Mouse (Mus musculus): ENCODE results near the gene Foxn3. TPM values are rescaled to one million over a fixed set of nuclear protein-coding genes. Genes with fewer than 3 reads are reported as not detected.

Gene Foxn3
- total RNA-seq, 4 experiments from 2014 or later, result 49.1 to 69.4 (median 57.0) TPM

DNA sequence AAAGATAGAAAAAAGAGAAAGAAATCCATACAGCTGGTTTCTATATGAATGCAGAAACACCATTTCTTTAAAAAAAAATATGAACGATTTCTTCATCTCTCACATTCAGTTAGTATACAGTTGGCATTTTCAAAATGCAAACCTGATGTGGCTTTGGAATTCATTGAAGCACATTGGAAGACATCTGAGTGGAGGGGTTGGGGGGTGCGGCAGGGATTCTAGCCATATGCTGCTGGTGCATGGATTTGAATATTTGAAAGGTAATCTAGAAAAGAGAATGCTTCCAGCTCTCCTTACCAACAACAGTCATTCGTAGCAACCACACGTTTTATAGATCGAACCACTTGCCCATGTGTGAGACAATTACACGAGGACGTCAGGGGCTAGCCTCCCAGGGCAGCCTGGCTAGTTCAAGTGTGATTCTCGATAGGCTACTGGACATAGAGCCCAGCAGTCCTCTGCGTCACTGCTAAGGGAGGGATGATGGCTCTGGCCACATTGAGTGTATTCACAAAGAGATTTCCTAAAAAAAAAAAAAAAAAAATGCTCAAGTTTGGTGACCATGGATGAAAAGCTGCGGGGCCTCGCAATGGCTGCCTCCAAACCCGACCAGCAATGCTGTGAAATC, 96.0 kb downstream of the Foxn3 start:
- no peak for DNase-seq (ENCODE audit: low spot score in 2 of 2)

DNA sequence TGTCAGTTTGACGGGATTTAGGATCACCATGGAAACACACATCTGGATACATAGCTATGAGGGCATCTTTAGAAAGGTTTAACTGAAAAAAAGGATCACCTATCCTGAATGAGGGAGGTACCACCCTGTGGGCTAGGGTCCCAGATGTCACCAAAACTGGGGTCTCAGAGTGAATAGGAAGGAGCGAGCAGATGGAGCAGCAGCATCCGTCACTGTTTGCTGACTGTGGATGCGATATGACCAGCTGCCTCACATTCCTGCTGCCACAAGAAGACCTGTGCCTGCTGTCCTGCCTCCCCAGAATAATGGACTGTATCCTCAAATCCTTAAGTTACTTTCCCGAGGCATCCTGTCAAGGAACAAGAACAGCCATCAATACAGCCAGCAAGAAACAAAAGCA, 97.0 kb downstream of the Foxn3 start:
- no peak for DNase-seq (ENCODE audit: low spot score in 2 of 2)

DNA sequence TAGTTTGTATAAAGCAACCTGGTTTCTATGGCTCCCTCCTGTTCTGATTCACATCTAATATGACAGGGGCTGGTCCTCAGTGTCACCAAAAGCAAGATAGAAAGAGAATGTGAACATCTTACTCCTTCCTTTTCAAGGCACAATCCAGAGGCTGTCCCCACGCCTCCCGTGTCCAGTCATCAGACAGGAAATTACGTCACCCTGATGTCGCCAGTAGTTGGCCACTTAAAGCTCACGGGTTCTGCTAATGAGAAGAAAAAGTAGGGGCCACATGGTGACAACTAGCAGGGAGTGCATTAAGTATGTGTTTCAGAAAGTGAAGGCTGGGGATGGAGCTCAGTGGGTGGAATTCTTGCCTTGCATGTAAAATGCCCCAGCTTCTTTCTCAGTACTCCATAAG, 99.1 kb downstream of the Foxn3 start:
- DNase-seq (ENCODE audit: low spot score in 2 of 2), result no peak

DNA sequence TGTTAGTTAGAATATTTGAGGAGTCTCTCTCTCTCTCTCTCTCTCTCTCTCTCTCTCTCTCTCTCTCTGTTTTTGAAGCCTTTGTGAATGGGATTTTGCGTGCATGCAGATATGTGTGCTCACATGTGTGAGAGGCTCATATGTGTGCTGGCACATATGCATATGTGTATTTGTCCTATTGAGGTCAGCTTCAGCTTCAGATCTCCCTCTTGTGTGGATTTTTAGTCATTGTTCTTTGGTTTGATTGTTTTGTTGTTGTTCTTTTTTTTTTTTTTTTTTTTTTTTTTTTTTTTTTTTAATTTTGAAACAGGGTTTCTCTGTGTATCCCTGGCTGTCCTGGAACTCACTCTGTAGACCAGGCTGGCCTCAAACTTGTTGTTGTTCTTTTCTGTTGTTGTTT, 100.5 kb downstream of the Foxn3 start:
- no peak for DNase-seq (ENCODE audit: low spot score in 2 of 2)

DNA sequence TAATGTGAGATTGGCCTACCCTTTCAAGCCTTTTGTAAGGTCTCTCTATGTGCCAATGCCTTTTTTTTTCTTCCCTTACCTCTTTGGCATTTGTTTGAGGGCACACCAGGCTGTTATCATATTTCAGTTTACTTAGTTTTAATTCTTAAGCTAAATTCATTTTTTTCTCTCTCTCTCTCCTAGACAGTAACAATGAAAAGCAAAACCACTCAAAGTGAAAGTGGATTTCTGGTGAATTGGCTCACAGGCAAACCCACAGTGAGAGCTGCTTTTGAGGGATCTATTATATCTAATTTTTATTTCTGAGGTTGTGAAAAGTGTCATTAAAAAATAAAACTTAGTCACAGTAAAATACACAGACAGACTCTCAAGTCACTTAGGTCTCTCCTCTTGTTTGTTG, 101.1 kb downstream of the Foxn3 start:
- DNase-seq (ENCODE audit: low spot score in 2 of 2), result no peak

DNA sequence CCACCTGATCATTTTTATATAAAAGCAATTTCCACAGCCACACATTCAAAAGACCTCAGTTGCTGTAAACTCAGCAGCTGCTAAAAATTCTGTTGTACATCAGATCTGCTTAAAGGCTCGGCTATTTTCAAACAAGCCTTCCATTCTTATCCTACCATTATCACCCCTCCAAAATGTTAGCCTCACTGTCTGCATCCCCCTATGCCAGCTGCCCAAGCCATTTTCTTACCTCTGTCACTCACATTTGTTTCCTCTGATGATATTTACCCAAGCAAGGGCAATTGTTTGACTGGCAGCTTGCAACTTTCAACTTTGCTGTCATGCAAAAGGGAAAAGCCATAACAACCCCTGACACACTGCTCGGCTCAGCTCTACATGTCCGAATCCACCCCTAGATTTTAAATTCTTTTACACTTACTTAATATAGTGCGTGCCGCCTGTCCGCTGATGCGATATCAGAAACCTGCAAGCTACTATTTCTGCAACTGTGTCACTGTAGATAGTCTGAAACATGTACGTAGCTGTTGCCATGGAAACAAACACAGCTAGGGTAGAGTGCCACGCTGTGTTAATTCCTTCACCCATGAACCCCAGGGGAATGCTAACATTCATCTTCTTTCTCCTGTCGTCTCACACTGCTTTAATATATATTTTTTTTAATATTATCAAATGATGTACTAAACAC, 105.7 kb downstream of the Foxn3 start:
- peak in 1 of 2 experiments; percentile 11 for DNase-seq (ENCODE audit: low spot score in 2 of 2)

DNA sequence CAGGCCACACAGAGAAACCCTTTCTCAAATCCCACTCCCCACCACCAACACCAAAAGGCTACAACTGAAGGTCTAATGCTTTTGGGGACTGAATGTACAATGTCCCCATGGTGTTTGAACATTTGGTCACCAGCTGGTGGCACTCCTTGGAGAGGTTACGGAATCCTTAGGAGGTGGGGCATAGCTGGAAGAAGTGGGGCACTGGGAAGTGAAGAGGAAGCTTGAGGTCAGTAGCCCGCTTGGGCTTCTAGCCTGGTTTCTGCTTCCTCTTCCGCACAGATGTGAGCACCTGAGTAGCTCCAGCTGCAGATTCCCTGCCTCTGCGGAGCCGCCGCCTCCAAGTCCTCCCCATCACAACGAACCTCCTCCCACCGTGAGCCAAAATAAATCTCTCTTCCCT, 107.8 kb downstream of the Foxn3 start:
- no peak for DNase-seq (ENCODE audit: low spot score in 2 of 2)

DNA sequence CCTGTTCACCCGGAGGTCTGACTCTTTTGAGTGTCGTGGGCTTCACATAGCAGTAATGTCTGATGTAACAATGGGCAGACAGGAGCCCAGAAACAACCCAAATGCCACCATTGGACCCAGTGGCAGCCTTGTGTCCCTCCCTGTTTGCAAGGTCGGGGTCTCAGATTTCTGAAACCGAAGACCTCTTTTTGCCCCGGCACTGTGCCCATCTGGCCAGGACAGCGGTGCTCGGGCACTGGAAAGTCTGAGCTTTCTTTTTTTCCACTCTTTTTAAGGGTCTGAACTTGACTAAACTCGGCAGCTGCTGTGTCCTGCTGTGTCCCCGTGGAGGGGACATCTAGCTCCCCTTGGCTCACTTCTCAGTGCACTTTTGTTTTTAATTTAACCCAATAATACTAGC, 109.0 kb downstream of the Foxn3 start:
- DNase-seq (ENCODE audit: low spot score in 2 of 2), result no peak

DNA sequence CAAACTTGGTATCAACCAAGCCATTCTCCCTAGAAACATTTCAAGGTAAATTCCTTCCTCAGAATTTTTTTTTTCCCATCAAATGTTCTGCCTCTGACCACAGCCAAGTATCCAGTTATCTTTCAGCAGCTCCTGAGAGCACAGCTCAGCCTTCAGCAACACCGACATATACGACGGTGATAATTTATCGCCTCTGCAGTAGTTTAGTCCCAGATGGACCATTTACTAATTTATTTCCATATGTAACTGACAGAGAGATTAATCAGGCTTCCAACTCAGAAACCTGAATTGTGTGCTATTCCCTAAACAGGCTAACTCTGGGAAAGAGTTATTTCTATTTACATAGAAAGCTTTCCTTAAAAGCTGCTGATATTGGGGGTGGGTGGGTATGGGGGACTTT, 109.6 kb downstream of the Foxn3 start:
- DNase-seq (ENCODE audit: low spot score in 2 of 2), result no peak

DNA sequence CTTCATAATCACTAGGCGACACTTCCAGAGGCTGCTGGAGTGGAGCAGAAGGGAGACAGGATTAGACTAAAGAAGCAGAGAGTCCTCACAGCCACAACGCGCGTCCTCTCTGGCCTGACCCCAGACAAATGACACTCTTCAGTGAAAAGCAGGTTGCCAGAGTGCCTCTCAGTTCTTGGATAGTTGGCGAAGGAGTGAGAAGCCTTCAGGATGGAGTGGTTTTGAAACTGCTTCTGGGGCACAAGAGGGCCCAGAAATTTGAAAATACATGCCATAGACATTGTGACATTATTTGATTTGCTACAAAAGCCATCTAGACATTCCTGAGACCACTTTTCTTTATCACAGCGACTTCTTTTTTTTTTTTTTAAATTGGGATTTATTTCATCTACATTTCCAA, 113.3 kb downstream of the Foxn3 start:
- DNase-seq (ENCODE audit: low spot score in 2 of 2), result no peak

DNA sequence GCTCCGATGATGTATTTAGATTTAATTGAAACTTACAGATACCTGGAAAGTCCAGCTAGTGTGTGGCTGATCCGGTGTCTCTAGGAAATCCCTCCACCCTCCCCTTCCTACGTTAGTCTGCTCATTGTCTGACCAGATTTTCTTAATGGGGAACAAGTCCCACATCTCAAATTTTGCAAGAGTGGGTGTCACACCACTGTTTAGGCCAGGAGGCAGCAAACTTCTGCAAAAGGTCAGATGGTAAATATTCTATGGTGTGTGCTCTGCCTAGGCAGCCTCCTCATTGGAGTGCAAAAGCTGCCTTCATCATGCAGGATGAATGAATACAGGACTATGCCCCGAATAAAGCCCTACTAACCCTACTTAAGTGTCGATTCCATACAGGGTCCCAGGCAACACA, 115.6 kb downstream of the Foxn3 start:
- DNase-seq (ENCODE audit: low spot score in 2 of 2), result no peak

DNA sequence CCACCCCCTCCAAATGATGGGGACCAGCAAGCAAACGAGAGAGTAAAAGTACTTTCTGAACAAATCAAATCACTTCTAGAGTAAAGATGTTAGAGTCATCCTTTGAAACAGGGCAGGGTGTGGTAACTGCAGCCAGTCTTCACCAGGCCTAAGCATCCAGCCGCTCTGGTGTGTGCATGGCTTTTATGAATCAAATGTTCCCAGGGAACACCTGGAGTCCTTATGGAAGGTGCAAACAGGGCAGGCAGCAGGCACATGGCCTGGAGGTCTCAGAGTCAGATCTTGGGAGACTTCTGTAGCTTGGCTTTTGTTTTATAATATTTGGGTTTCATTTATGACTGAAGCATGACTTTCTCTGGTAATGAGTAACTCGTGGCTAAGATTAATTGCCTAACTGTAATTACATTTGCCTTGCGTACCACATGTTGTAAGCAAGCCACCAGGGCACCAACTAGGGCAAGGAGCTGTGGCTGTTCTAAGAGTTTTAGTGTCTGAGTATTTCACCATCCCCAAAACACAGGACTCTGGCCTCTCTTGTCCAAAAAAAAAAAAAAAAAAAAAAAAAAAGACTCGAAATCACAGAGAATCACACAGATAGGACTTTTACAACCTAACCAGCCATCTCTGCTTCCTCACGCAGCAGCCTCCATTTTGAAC, 118.2 kb downstream of the Foxn3 start:
- DNase-seq (ENCODE audit: low spot score in 2 of 2), result no peak

DNA sequence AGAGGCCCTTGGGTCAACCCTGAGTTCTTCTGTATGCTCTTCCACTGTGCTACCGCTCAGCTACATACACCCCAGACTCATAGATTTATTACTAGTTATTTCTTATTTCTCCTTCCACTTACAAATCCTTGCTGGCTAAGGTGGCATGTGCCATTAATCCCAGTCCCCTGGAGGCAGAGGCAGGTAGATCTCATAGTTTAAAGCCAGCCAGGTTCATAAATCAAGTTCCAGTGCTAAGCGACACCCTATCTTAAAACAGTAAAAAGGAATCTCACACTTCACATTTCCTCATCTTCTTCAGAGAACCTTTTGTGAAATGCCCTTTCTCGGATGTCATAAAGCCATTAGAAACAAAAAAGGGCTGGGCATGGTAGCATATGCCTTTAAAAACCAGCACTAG, 120.6 kb downstream of the Foxn3 start:
- no peak for DNase-seq (ENCODE audit: low spot score in 2 of 2)

DNA sequence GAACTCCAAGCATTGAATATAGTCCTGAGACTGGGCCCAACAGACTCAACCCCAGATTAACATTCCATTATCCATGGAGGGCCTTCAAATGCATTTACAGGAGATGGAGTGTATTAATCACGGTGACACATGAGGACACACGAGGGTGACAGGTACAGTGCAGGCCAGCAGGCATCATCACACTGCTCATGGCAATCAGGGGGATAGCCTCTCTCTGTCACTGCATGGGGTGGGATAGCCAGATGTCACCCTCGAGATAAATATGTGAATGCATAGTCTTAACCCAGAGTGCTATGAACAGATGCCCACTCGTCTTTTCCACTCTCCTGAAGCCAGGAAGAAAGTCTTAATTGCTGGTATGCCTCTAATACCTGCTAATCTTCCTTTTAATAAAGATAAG, 122.4 kb downstream of the Foxn3 start:
- no peak for DNase-seq (ENCODE audit: low spot score in 2 of 2)

DNA sequence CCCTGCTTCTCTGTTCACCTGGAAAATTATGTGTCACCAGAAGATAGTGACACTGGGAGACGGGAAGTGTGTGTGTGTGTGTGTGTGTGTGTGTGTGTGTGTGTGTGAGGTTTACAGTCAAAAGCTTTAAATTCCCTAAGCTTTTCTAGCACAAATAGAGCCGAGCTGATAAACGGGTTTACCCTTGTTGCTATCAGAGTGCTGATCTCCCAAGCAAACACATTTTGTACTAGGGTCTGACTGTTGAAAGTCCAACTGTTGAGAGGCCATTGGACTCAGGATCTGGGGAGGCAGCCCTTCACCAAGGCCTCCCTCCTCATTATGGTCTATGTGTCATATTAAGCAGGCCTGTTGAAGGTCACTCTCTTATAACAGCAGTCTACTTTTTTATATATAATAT, 123.4 kb downstream of the Foxn3 start:
- no peak for DNase-seq (ENCODE audit: low spot score in 2 of 2)

DNA sequence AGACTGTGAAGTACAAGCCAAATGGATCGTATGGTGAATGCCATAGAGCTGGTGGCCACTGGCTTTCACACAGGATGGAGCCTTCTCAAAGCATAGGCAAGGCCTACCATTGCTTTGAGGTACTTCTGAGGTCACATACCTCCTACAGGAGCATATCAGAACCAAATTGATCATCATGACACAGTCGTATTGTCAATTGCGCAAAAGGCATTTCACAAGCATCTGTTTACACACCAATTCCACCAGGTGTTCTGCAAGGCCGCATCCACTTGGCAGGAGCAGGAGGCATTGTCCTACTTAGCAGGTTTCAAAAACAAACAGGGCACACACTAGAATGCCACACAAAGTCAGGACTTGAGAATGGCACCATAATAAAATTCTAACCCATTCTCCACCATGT, 128.2 kb downstream of the Foxn3 start:
- no peak for DNase-seq (ENCODE audit: low spot score in 2 of 2)

DNA sequence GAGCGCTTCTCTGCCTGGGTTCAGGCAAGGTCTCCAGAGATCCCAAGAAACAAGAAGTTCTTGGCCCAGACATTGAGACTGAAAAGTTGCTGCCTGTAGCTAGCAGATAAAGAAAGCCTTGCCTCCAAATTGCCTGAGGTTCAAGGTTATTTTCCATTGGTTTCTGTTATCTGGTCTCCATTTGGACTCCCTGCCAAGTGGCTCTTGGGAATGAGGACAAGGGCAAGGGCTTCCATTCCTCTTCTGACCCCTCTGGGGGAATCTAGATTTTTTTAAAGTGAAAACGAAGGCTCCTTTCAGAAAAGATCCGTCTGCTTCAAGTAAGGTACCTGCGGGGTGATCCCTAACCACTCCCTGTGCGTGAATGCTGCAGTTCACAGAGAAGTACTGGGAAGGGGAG, 130.0 kb downstream of the Foxn3 start:
- DNase-seq (ENCODE audit: low spot score in 2 of 2), result no peak

DNA sequence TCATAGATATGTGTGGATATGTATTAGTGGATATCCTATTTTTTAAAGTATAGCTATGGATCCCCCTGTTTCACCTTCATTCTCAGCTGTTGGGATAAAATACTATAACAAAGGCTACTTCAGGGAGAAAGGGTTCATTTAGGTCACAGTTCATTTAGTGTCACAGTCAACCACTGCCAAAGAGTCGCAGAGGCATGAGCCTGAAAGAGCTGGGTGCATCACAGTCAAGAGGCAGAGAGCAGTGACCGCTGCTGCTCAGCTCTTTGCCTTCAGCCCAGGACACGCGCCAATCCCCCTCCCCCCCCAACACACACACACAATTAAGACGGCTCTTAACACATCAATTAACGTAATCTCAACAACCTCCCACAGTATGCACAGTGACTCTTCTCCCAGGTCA, 131.8 kb downstream of the Foxn3 start:
- no peak for DNase-seq (ENCODE audit: low spot score in 2 of 2)

DNA sequence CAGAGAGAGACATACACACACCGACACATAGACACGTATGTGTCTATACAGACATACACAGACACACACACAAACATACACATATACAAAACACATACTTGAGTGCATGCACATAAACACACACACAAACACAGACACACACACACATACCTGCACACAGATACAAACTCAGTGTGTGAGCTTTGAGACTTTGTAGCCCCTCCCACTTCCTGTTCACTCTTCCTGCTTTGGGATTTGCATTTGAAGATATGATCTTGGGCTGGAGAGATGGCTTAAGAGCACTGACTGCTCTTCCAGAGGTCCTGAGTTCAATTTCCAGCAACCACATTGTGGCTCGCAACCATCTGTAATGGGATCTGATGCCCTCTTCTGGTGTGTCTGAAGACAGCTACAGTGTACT, 132.4 kb downstream of the Foxn3 start:
- DNase-seq (ENCODE audit: low spot score in 2 of 2), result no peak

DNA sequence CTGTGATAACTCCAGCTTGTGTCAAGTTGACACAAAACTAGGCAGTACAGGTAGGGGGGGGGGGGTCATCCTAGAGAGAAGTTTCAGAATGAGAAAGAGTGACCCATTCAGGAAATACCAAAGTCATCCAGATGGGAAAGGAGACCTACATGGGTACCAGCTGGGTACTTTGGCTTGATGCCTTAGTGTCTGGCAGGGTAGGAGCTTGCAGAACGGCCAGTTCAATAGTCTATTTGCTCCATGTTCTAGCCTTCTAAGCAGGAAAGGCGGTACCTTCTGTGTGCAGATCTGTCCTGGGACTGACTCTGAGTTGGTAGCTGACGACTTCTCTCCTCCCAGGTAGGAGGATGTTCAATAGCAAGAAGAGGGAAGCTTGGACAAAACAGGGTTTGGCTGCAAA, 134.3 kb downstream of the Foxn3 start:
- no peak for DNase-seq (ENCODE audit: low spot score in 2 of 2)

DNA sequence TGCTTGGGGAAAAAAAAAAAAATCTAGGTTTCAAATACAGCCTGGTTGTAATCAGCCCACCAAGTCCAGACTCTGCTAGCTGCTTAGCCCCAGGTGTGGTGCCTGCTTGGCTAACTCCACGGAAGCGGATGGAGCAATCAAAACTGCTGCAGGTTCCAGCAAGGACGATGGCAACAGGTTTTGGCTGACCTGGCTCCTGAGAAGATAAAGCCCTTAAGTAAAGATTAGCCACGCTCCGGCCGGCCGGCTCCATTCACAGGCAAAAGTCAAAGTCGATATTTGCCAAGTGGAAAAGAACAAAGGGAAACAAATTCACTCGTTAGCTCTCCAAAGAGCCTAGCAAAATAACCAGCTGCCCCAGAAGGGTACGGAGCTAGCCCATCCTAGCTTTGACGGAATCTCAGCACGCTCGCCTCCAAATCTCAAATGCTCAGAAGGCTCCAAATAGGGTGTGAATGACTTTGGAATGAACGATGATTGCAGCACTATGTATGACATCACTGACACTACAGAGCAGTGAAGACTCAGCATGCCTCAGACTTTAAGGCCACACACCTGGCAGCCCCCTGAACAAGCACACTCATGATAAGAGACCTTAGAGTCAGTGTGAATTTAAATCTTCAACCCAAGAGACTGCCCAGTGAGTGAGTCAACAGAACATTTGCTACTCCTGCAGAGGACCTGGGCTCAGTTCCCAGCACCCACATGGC, 137.0 kb downstream of the Foxn3 start:
- no peak for DNase-seq (ENCODE audit: low spot score in 2 of 2)

DNA sequence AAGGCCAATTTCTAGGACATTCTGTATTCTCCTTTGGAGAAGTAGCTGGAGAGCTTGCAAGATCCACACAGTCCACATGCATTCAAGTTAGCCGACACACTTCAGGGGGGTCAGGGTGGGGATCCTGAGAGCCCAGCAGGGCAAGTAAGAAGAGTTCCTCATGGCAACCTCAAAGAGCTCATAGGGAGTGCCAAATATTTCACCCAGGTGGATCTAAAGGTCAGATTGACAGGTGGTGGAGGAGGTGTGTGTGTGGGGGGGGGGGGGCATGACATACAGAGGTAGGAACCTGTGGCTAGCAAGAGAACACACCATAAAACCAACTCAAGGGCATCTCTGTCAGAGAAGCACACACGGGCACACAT, 144.0 kb downstream of the Foxn3 start:
- no peak for DNase-seq (ENCODE audit: low spot score in 2 of 2)
